Comparison of ENCODE assay signal across 15 mouse cellular contexts in genomic region chr7:80398654-80399444, GRCm38 (mm10). TPM values are rescaled to one million over a fixed set of nuclear protein-coding genes. Genes with fewer than 3 reads are reported as not detected.
DNase-seq lines count a peak whose midpoint lies in the region; ATAC-seq and TF ChIP-seq lines count a peak whose summit lies in the region.
"Had no signal": no experiment of that assay in that cellular context is flagged by ENCODE, and none has a peak within 500 bp of the region (broad histone marks: within the 10 kb centered on the region; RNA-seq: fewer than 3 reads in every experiment).

No protein-coding gene starts in this region.

- peaks cover 22% of the 10 kb centered on the region for H3K4me1 ChIP-seq in cerebellum, adult 2 months (ENCODE audit: control insufficient read depth, insufficient read depth, low read length)
- peaks cover 45% of the 10 kb centered on the region for H3K4me1 ChIP-seq in heart, embryonic 13.5 days
- peaks cover 37% of the 10 kb centered on the region for H3K4me1 ChIP-seq in heart, embryonic 12.5 days (replicated peaks)
- peaks cover 13% of the 10 kb centered on the region for H3K4me1 ChIP-seq in liver, postnatal 0 days (ENCODE audit: insufficient read depth)
- H3K4me1 ChIP-seq in embryonic facial prominence, embryonic 13.5 days = peaks cover 43% of the 10 kb centered on the region

- H3K27me3 ChIP-seq in cerebellum, adult 2 months (ENCODE audit: control insufficient read depth, insufficient read depth, low read length) = no peaks in the 10 kb centered on the region
- H3K27me3 ChIP-seq in heart, embryonic 13.5 days (replicated peaks) = no peaks in the 10 kb centered on the region
- no peaks in the 10 kb centered on the region for H3K27me3 ChIP-seq in heart, embryonic 12.5 days (replicated peaks)
- H3K27me3 ChIP-seq in liver, postnatal 0 days (ENCODE audit: insufficient read depth, low read length) = no peaks in the 10 kb centered on the region; the same call in 1 of the 2 replicates
- H3K27me3 ChIP-seq in embryonic facial prominence, embryonic 13.5 days = peaks cover 3% of the 10 kb centered on the region; the same call in 1 of the 2 replicates

- H3K9me3 ChIP-seq in heart, embryonic 13.5 days = no peaks in the 10 kb centered on the region
- no peaks in the 10 kb centered on the region for H3K9me3 ChIP-seq in heart, embryonic 12.5 days (replicated peaks)
- no peaks in the 10 kb centered on the region for H3K9me3 ChIP-seq in liver, postnatal 0 days (ENCODE audit: low read length)
- no peaks in the 10 kb centered on the region for H3K9me3 ChIP-seq in embryonic facial prominence, embryonic 13.5 days
- H3K9me3 ChIP-seq: forebrain, embryonic 13.5 days; liver, embryonic 13.5 days; midbrain, embryonic 10.5 days had no signal

- TF ChIP-seq EP300 in liver, postnatal 0 days (IDR thresholded peaks at IDR 0.05; ENCODE audit: low read depth) = no peak

- peak overlapping the region; percentile 36; the same call in 1 of the 2 replicates for H3K27ac ChIP-seq in cerebellum, adult 2 months (ENCODE audit: insufficient read depth, low read length)
- no peak overlapping the region for H3K27ac ChIP-seq in heart, embryonic 13.5 days (replicated peaks)
- H3K27ac ChIP-seq in heart, embryonic 12.5 days (ENCODE audit: poor library complexity, severe bottlenecking) = no peak overlapping the region
- H3K27ac ChIP-seq in liver, postnatal 0 days (ENCODE audit: low read depth) = no peak overlapping the region
- no peak overlapping the region for H3K27ac ChIP-seq in embryonic facial prominence, embryonic 13.5 days
- H3K27ac ChIP-seq: forebrain, embryonic 13.5 days; kidney, postnatal 0 days; liver, embryonic 13.5 days; midbrain, embryonic 10.5 days had no signal

- H3K4me3 ChIP-seq in cerebellum, adult 2 months (replicated peaks; ENCODE audit: insufficient read depth, low read depth, low read length) = peak overlapping the region; percentile 5
- H3K4me3 ChIP-seq in heart, embryonic 13.5 days = no peak overlapping the region
- H3K4me3 ChIP-seq in heart, embryonic 12.5 days = no peak overlapping the region
- no peak overlapping the region for H3K4me3 ChIP-seq in liver, postnatal 0 days (ENCODE audit: low read depth, low read length)
- H3K4me3 ChIP-seq in embryonic facial prominence, embryonic 13.5 days = no peak overlapping the region
- H3K4me3 ChIP-seq: forebrain, embryonic 13.5 days; liver, embryonic 13.5 days; midbrain, embryonic 10.5 days had no signal

- DNase-seq in cerebellum, adult 2 months = no peak
- no peak for DNase-seq in cerebellum, adult 11 months
- DNase-seq in liver, postnatal 0 days = no peak
- no peak for DNase-seq in liver
- DNase-seq: liver, embryonic 13.5 days; lung, postnatal 10 days; thymus, adult 2 months had no signal

- no peak for TF ChIP-seq POLR2A in cerebellum, adult 2 months (IDR thresholded peaks at IDR 0.05; ENCODE audit: borderline replicate concordance, insufficient read depth, low read length)

- 15% methylated on average over 9 of the region's 9 CpGs for WGBS in cerebellum, adult 2 months
- 67% methylated on average over 9 of the region's 9 CpGs for WGBS in heart, embryonic 13.5 days
- 72% methylated on average over 9 of the region's 9 CpGs for WGBS in heart, embryonic 12.5 days
- WGBS in liver, postnatal 0 days (ENCODE audit: insufficient replicate concordance) = 72% methylated on average over 9 of the region's 9 CpGs
- 73% methylated on average over 9 of the region's 9 CpGs for WGBS in embryonic facial prominence, embryonic 13.5 days

- ATAC-seq in heart, embryonic 13.5 days (ENCODE audit: extremely low read depth, insufficient number of reproducible peaks, low FRiP score, low TSS enrichment) = no peak
- no peak for ATAC-seq in heart, embryonic 12.5 days (ENCODE audit: insufficient number of reproducible peaks, low FRiP score)
- no peak for ATAC-seq in liver, postnatal 0 days
- ATAC-seq in embryonic facial prominence, embryonic 13.5 days (ENCODE audit: insufficient number of reproducible peaks, insufficient read depth, low FRiP score, low TSS enrichment, low read depth) = no peak
- no peak for ATAC-seq in granulocyte monocyte progenitor cell, adult 5-6 weeks (replicated peaks; ENCODE audit: poor library complexity, severe bottlenecking)
- ATAC-seq: forebrain, embryonic 13.5 days; inflammation-experienced regulatory T-cells, adult 6 months had no signal

- peak overlapping the region; percentile 63 for H3K9ac ChIP-seq in heart, embryonic 13.5 days
- H3K9ac ChIP-seq in heart, embryonic 12.5 days = no peak overlapping the region
- no peak overlapping the region for H3K9ac ChIP-seq in liver, postnatal 0 days (replicated peaks)
- peak overlapping the region; percentile 36; the same call in 1 of the 2 replicates for H3K9ac ChIP-seq in embryonic facial prominence, embryonic 13.5 days
- H3K9ac ChIP-seq: forebrain, embryonic 13.5 days; liver, embryonic 13.5 days had no signal

- H3K4me2 ChIP-seq in heart, embryonic 13.5 days = no peak overlapping the region
- H3K4me2 ChIP-seq in heart, embryonic 12.5 days = no peak overlapping the region
- peak overlapping the region; percentile 86 for H3K4me2 ChIP-seq in liver, postnatal 0 days (ENCODE audit: low read depth, low read length)
- no peak overlapping the region for H3K4me2 ChIP-seq in embryonic facial prominence, embryonic 13.5 days
- H3K4me2 ChIP-seq: forebrain, embryonic 13.5 days; liver, embryonic 13.5 days had no signal

- no peak for TF ChIP-seq CTCF in cerebellum, adult 2 months (IDR thresholded peaks at IDR 0.05; ENCODE audit: borderline replicate concordance, insufficient read depth, low read depth, low read length)
- no peak for TF ChIP-seq CTCF in liver, postnatal 0 days (IDR thresholded peaks at IDR 0.05; ENCODE audit: low read depth)

- H3K36me3 ChIP-seq in heart, embryonic 13.5 days = peaks cover 45% of the 10 kb centered on the region
- H3K36me3 ChIP-seq in heart, embryonic 12.5 days = peaks cover 44% of the 10 kb centered on the region
- H3K36me3 ChIP-seq in liver, postnatal 0 days (replicated peaks; ENCODE audit: insufficient read depth, low read length) = peaks cover 33% of the 10 kb centered on the region
- H3K36me3 ChIP-seq in embryonic facial prominence, embryonic 13.5 days = peaks cover 41% of the 10 kb centered on the region

RNA-seq across cellular contexts. Expression of gene Furin, which starts 6.4 kb away (rescaled TPM):
- 34.4 and 37.3 TPM in 2 replicates for polyA plus RNA-seq in cerebellum, adult 2 months (2012; rRNA removed)
- polyA plus RNA-seq in heart, embryonic 13.5 days (2015; fragmentation: Nextera tagmentation; extraction: Ambion mirVana) = 14.2 and 14.8 TPM in 2 replicates
- 24.5 and 25.9 TPM in 2 replicates for polyA plus RNA-seq in heart, embryonic 12.5 days (2016; fragmentation: Nextera tagmentation; extraction: Ambion mirVana)
- polyA plus RNA-seq in liver, postnatal 0 days (2015; fragmentation: Nextera tagmentation; extraction: Ambion mirVana) = 17.7 and 18.0 TPM in 2 replicates
- polyA plus RNA-seq in embryonic facial prominence, embryonic 13.5 days (2015; fragmentation: Nextera tagmentation; extraction: Ambion mirVana) = 10.9 and 11.0 TPM in 2 replicates
- total RNA-seq in granulocyte monocyte progenitor cell, adult 5-6 weeks (2014; fragmentation: Nextera tagmentation) = 25.5 and 25.6 TPM in 2 replicates
- total RNA-seq in granulocyte monocyte progenitor cell, adult 5-6 weeks (2017) = 5.0 and 10.1 TPM in 2 replicates

RNA-seq across cellular contexts. Expression of gene Fes, which starts 11.1 kb away (rescaled TPM):
- polyA plus RNA-seq in cerebellum, adult 2 months (2012; rRNA removed) = 4.2 and 4.9 TPM in 2 replicates
- polyA plus RNA-seq in heart, embryonic 13.5 days (2015; fragmentation: Nextera tagmentation; extraction: Ambion mirVana) = 10.7 and 10.8 TPM in 2 replicates
- 10.2 and 11.4 TPM in 2 replicates for polyA plus RNA-seq in heart, embryonic 12.5 days (2016; fragmentation: Nextera tagmentation; extraction: Ambion mirVana)
- polyA plus RNA-seq in liver, postnatal 0 days (2015; fragmentation: Nextera tagmentation; extraction: Ambion mirVana) = 16.3 and 16.8 TPM in 2 replicates
- polyA plus RNA-seq in embryonic facial prominence, embryonic 13.5 days (2015; fragmentation: Nextera tagmentation; extraction: Ambion mirVana) = 12.8 and 13.8 TPM in 2 replicates
- total RNA-seq in granulocyte monocyte progenitor cell, adult 5-6 weeks (2014; fragmentation: Nextera tagmentation) = 141 and 238 TPM in 2 replicates
- total RNA-seq in granulocyte monocyte progenitor cell, adult 5-6 weeks (2017) = 155 and 176 TPM in 2 replicates

RNA-seq across cellular contexts. Expression of gene Man2a2, which starts 27.7 kb away (rescaled TPM):
- 167 and 188 TPM in 2 replicates for polyA plus RNA-seq in cerebellum, adult 2 months (2012; rRNA removed)
- 15.0 and 19.3 TPM in 2 replicates for polyA plus RNA-seq in heart, embryonic 13.5 days (2015; fragmentation: Nextera tagmentation; extraction: Ambion mirVana)
- polyA plus RNA-seq in heart, embryonic 12.5 days (2016; fragmentation: Nextera tagmentation; extraction: Ambion mirVana) = 25.0 and 31.0 TPM in 2 replicates
- polyA plus RNA-seq in liver, postnatal 0 days (2015; fragmentation: Nextera tagmentation; extraction: Ambion mirVana) = 2.1 and 2.2 TPM in 2 replicates
- 25.3 and 28.7 TPM in 2 replicates for polyA plus RNA-seq in embryonic facial prominence, embryonic 13.5 days (2015; fragmentation: Nextera tagmentation; extraction: Ambion mirVana)
- 60.4 and 74.6 TPM in 2 replicates for total RNA-seq in granulocyte monocyte progenitor cell, adult 5-6 weeks (2014; fragmentation: Nextera tagmentation)
- 32.7 and 36.7 TPM in 2 replicates for total RNA-seq in granulocyte monocyte progenitor cell, adult 5-6 weeks (2017)

RNA-seq across cellular contexts. Expression of gene Hddc3, which starts 55.9 kb away (rescaled TPM):
- 57.7 and 61.0 TPM in 2 replicates for polyA plus RNA-seq in cerebellum, adult 2 months (2012; rRNA removed)
- 14.5 and 16.5 TPM in 2 replicates for polyA plus RNA-seq in heart, embryonic 13.5 days (2015; fragmentation: Nextera tagmentation; extraction: Ambion mirVana)
- 14.4 and 15.8 TPM in 2 replicates for polyA plus RNA-seq in heart, embryonic 12.5 days (2016; fragmentation: Nextera tagmentation; extraction: Ambion mirVana)
- polyA plus RNA-seq in liver, postnatal 0 days (2015; fragmentation: Nextera tagmentation; extraction: Ambion mirVana) = 3.1 TPM in 2 replicates
- 21.6 and 29.0 TPM in 2 replicates for polyA plus RNA-seq in embryonic facial prominence, embryonic 13.5 days (2015; fragmentation: Nextera tagmentation; extraction: Ambion mirVana)
- total RNA-seq in granulocyte monocyte progenitor cell, adult 5-6 weeks (2014; fragmentation: Nextera tagmentation) = 10.3 and 14.5 TPM in 2 replicates
- 15.9 and 22.4 TPM in 2 replicates for total RNA-seq in granulocyte monocyte progenitor cell, adult 5-6 weeks (2017)

RNA-seq across cellular contexts. Expression of gene Unc45a, which starts 58.0 kb away (rescaled TPM):
- polyA plus RNA-seq in cerebellum, adult 2 months (2012; rRNA removed) = 81.8 and 97.8 TPM in 2 replicates
- 18.2 and 20.1 TPM in 2 replicates for polyA plus RNA-seq in heart, embryonic 13.5 days (2015; fragmentation: Nextera tagmentation; extraction: Ambion mirVana)
- 20.5 and 21.0 TPM in 2 replicates for polyA plus RNA-seq in heart, embryonic 12.5 days (2016; fragmentation: Nextera tagmentation; extraction: Ambion mirVana)
- 4.9 and 7.2 TPM in 2 replicates for polyA plus RNA-seq in liver, postnatal 0 days (2015; fragmentation: Nextera tagmentation; extraction: Ambion mirVana)
- 49.0 and 53.1 TPM in 2 replicates for polyA plus RNA-seq in embryonic facial prominence, embryonic 13.5 days (2015; fragmentation: Nextera tagmentation; extraction: Ambion mirVana)
- 8.1 and 13.9 TPM in 2 replicates for total RNA-seq in granulocyte monocyte progenitor cell, adult 5-6 weeks (2014; fragmentation: Nextera tagmentation)
- total RNA-seq in granulocyte monocyte progenitor cell, adult 5-6 weeks (2017) = 20.2 and 22.4 TPM in 2 replicates

Comparison
In these comparisons a context has a peak if more than half of its experiments do, and no peak if none do; other contexts are left out.
1. H3K9ac ChIP-seq: peak in heart, embryonic 13.5 days (single experiment) and embryonic facial prominence, embryonic 13.5 days (single experiment); none in heart, embryonic 12.5 days (single experiment) and liver, postnatal 0 days (single experiment).